Mouse (Mus musculus): Measurements from ENCODE around the gene Mier3. TPM values are rescaled to one million over a fixed set of nuclear protein-coding genes. Genes with fewer than 3 reads are reported as not detected.
"Not testable (repeated sequence)": the region's sequence is repeated elsewhere in the genome, so short reads cannot be mapped to it uniquely, and the experiment has no call there.

Gene Mier3
- total RNA-seq, 2 experiments from 2014 or later = 28.0 to 31.6 TPM

DNA sequence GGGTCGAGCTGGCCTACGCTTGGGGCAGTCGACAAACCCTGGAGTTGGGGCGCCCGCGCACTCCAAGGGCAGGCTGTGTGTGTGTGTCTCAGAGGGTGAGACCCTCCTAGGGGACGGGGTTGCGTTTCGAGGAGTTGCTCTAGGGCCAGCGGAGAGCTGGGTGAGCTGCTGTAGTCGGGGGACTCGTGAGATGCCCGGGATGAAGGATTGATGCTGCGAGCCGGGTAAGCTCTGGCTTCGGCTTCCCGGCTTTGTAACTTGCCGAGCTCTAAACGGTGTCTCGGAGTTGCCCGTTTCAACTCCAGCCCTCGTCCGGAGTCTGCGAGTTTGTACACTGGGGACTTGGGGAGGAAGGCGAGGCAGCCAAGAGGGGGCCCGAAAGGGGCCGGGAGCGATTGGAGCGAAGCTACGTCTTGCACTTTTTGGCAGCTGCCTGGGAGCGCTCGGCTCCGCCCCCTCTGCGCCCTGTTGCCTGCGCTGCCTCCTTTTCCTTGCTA lies 6.6 kb downstream of the Mier3 start:
- DNase-seq (ENCODE audit: low spot score in 2 of 2) = peak; percentile 34 to 68

DNA sequence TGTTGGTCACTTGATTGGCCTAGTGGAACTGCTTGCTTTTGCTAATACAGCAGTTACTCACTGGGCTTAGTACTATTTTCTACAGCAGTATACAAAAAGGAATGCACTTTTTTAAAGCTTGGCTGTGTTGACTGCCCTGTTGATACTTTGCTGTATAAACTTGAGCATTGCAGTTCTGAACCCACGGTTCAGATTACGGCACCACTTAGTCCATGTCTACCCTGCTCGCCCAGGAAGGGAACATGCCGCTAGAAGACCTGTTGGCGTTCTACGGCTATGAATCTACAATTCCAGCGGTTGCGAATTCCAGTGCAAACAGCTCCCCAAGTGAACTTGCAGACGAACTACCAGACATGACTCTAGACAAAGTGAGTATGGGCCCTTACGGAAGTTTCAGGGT lies 22.6 kb downstream of the Mier3 start:
- no peak for DNase-seq (ENCODE audit: low spot score in 2 of 2)

DNA sequence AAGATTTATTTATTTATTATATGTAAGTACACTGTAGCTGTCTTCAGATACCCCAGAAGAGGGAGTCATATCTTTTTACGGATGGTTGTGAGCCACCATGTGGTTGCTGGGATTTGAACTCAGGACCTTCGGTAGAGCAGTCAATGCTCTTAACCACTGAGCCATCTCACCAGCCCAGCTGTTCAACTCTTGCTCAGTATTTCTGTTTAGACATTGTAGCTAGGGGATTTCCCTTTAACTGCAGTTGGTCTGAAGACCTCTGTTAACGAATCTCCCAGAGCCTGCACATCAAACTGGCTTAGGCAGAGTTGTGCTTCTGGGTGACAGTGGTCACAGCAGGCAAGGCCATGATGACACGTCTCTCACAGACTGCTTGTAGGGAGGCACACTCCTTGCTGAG lies 23.2 kb downstream of the Mier3 start:
- not testable (repeated sequence) for DNase-seq (ENCODE audit: low spot score in 2 of 2)

DNA sequence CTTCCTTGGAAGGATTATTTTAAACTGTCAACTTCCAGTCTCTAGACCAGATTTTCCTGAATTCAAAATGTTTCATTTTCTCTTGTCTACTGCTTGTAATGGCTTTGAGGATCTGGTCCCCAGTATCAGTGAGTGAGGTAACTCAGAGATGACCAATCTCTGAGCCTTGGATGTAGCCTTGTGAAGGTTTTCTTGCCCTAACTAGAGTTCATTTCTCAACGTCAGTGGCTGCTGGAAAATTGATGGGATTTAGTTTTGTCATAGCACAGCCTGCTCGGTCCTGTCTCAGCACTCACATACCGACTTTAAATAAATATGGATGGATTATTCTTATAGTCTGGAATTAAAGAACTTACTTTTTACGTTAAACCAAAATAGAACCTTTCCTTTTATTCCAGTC lies 29.8 kb downstream of the Mier3 start:
- no peak for DNase-seq (ENCODE audit: low spot score in 2 of 2)

DNA sequence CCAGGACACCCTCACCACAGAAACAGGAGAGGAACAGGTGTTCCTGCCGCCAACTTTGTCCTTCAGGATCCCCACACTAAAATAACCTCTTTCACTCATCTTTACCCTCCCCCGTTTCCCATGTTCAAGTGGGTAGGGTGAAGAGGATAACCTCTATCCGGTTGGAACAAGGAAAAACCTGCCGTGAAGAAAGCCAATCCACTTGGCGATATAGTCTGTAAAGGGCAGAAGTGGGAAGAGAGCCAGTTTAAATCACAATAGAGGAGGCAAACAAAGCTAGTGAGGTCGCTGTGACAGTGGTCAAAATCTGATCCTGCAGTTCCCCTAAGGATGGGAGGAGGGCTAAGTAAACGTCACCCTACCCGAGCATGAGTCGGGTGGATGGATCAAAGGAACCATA lies 38.9 kb downstream of the Mier3 start:
- no peak for DNase-seq (ENCODE audit: low spot score in 2 of 2)

DNA sequence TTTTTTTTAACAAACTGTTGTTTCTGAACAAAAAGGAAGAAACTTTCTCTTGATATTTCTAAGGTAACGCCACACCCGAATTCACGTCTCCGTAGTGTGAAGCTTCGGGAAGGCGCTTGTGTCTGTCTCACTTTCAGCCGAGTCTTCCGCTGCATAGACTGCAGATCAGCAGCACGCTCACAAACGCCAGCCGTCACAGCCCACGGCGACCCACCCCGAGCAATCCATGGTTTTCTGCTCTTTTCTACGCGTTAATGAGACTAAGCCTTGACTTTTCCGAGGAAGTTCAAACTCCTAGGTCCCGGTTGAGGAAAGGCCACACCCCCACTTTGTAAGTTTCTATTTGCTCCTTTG lies 44.0 kb downstream of the Mier3 start:
- DNase-seq (ENCODE audit: low spot score in 2 of 2) = no peak

DNA sequence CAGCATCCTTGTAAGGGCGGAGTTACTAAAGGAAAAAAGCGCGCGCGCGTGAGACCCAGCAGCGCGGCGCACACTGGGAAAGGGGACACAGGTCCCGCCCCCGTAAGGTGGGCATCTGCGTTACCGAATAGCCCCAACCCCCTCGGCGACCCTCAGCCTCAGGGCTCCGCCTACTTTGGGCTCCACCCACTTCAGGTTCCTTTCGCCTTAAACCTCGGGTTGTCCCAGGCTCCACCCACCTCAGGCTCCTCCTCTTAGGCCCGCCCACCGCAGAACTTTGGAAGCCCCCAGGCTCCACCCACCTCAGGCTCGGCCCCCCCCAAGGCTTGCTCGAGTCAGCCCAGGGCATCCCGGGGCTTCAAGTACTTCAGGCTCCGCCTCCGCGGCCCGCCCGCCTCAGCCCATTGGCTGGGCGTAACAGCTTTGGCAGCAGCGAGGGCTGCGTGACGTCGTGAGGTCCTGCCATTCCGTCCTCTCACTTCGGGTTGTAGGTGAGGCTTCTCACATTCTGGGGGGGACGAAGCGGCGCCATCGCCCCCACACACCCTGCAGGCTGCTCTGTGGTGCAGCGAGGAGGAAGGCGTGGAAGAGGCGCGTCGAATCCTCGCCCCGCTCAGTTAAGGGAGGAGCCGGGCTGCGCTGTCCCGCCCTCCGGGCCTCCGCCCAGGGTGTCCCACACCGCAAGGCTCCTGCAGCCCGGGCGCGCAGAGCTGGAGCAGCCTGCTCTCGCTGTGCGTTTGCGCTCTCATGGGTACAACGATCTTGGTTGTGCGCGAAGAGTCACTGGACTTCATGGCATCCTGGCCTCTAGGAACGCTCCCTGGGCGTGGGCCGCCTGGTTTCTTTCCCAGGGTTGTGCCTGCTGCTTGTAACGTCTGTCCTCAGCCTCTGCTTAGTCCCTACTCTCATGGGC lies 44.6 kb downstream of the Mier3 start:
- DNase-seq (ENCODE audit: low spot score in 2 of 2) = peak; percentile 88 to 92

DNA sequence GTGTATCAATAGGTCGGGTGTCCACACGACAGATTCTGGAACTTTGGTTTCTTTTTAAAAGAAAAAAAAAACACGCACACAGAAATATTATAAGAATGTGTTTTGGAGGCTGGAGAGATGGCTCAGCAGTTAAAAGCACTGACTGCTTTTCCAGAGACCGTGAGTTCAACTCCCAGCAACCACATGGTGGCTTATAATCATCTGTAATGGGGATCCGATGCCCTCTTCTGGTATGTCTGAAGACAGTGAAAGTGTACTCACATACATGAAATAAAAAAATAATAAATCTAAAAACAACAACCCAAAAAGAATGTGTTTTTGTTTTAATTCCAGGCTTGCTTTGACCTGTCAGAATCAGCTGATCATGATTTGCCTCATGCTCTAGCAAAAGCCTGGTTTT lies 46.1 kb downstream of the Mier3 start:
- DNase-seq (ENCODE audit: low spot score in 2 of 2) = no peak

DNA sequence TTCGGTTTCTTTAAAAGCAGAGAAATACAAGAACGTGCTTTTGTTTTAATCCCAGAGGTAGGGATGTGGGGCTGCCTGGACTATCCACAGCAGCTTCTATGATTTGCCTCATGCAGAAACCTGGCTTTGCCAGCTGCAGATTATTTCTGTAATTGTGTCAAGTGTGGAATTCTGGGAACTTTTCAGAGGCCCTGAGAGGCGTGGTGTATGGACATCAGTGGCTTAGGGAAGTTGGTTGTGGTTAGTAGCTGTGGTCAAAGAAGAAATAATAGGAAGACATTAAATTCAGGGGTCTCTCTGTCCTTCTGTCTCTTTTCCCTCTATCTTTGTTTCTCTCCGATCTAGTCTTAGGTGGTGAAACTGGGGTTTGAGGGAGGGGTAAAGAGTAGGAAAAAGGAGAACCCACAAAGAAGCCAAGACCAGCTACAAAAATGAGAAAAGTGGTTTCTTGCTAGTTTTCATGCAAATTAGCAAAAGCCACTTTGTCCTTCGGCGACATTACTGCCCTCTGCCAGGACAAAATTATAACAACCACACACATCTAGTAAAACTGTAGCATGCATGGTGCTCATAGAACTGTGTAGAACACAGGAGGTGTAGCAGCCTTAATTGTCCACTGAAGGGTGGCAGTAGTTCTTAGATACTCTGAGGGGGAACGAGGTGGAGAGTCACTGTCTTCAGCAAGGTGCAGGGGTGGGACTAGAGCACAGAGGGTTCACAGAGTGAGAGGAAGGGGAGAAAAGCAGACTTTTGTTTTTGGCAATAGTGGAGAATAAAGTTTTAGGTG lies 60.6 kb downstream of the Mier3 start:
- no peak for DNase-seq (ENCODE audit: low spot score in 2 of 2)

DNA sequence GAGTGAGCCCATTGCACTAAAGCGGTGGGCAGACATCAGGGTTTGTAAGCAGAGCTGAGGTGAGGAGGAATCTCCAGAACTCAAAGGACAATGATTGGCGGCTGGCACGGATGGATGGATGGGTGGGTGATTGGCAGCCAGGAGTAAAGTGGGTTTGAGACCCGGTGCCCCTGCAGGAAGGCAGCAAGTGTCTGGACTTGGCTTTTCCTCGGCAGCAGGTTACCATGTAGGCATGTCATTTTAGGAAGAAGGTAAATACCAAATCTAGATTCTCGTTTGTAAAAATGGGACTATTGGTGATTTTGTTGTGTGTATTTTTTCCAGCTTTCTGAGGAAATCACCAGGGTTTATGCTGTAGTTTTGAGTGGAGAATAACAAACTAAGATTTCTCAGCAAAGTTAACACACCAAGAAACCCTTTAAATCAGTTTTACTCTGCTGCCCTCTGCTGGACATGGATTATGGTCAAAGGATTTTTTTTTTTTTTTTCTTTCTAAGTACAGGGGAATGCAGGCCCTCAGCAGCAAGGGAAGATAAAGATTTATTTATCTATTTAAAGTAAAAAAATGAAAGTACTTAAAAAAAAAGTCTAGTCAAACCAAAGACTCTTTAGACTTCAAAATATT lies 61.3 kb downstream of the Mier3 start:
- peak; percentile 40 to 73 for DNase-seq (ENCODE audit: low spot score in 2 of 2)

DNA sequence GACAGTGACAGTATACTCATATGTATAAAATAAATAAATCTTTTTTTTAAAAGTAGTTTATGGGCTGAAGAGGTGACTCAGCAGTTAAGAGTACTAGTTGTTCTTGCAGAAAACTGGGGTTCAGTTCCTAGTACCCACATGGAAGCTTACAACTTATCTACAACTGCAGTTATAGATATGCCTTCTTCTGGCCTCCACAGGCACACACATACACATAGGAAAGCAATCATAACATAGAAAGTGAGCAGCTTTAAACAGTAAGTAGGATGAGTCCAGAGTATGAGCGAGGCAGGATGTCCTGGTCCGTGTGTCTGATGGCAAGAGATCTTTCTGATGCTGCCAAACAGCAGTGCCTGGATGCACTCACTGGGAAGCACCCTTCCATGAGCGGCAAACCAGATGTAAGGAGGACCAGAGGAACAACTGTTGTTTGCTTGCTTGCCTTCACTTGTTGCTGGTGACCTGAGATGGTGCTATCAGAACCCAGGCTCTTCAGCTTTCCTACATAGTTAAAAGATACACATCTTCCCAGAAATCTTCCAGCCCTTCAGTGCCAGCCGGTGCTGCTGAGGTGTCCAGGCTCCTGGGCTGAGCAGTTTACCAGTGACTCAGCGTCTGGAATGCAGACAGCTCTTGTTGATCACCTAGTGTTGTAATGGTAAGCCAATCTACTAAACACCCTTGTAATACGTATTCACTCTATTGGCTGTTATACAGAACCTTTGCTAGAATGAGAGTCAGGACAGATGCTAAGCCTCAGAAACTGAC lies 63.6 kb downstream of the Mier3 start:
- no peak for DNase-seq (ENCODE audit: low spot score in 2 of 2)

DNA sequence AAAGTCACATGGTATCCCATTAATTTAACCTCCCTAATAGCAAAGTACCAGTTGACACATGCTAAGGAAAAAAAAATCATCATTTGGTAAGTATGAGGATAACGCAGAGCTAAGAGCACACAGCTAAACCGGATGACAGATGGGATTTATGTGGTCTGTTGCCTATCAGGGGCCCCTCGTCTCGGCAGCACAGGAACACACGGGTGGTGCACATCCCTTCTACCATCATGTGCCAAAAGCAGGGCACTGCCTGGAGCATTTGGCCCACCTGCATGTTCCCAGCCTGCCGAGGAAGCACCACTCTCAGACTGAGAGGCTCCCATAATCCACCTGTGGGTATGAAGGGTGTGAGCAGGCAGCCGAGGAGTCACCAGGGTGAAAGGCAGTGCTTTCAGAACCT lies 64.4 kb downstream of the Mier3 start:
- DNase-seq (ENCODE audit: low spot score in 2 of 2) = no peak

DNA sequence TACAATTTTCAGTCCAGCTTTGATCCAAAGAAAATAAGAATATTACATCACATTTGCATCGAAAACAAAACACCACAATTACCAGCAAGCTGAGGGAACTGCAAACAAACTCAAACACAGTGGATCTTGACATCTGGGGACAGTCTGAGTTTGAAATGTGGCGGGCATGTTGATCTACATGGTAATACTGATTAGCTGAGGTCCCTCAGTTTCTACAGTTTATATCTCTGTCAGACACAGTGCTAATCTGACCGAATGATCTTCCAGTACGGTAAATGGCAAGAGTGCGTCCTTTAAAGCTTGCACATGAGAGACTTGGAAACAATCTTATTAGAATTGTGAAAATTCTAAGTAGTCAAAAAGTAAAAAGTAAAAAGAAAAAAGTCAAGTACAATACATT lies 66.1 kb downstream of the Mier3 start:
- no peak for DNase-seq (ENCODE audit: low spot score in 2 of 2)

DNA sequence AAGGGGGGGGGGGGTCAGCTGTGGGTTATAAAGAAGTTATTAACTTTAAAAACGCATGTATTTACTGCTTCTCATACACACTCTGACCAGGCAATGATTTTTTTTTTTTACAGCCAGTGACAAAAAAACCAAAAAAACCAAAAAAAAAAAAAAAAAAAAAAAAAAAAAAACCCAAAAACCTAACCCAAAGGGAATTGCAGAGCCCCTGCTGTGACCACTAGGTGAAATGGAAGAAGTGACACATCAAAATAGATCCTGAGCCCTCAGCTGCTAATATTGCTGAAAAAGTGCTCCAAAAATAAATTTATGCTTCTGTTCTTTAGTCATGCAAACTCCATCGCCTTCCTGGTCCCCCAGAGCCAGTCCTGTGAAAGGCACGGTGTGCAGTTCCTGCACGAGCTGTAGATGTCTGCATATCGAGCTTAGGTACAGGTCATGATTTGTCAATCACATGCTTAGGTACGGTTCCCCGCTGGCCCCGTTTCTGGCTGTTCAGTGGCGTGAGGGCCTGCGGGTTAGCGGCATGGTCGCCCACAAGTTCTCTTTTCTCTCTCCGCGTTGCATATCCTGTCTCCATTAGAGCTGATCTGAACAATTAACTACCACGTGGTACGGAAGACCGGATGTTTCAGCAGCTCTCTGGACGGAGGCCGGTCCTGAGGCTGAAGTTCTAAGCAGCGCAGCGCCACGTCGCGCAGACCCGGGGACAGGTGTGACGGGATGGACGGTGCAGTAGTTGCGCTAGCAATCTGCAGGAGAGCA lies 67.7 kb downstream of the Mier3 start:
- no peak for DNase-seq (ENCODE audit: low spot score in 2 of 2)

DNA sequence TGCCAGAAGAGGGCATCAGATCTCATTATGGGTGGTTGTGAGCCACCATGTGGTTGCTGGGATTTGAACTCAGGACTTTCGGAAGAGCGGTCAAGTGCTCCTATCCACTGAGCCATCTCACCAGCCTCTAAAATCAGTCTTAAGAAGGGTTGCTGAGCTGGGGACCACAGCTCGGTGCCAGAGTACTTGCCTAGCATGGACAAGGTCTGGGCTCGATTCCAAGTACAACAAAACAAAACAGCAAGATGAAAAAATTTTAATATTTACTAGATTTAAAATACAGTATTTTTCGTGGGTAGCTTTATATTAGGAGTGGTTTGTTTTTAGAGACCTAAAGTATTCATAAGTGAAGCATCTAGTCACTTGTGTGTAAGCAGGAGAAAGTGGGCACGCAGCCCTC lies 72.5 kb downstream of the Mier3 start:
- no peak for DNase-seq (ENCODE audit: low spot score in 2 of 2)

DNA sequence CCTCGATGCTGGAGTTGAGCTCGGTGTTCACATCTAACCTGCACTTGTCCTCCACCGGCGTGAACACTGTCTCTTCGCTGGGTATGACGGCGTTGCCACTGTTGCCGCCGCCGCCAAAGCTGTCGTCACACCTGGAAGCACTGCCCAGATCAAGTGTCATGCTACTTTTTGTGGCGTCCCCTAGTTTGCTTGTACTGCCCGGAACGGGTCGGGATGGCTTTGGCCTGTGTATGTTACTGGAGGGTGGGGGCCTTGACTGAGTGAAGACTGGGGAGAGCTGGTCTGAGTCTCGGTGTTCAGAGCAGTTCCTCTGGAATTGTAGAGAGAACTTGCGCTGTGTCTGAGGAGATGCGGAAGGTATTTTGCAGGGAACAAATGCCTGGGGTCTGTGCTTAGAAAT lies 74.6 kb downstream of the Mier3 start:
- DNase-seq (ENCODE audit: low spot score in 2 of 2) = no peak

DNA sequence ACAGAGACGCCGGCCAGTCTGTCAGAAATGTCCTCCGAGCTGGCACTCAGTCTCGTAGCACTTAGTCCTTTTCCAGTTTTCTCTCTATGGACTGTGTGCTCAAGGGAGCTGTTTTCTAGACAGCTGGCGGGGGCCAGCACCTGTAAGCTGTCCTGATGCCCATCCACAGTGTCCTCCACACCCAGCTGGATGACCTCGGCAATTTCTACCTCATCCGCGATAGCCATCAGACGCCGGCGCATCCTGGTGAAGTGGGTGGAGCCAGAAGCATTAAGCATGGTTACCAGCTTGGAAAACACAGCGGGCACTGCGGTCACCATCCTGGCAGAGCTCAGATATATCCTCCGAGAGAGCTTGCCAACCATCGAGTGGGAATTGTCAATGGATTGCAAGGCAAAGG lies 75.2 kb downstream of the Mier3 start:
- DNase-seq (ENCODE audit: low spot score in 2 of 2) = no peak

DNA sequence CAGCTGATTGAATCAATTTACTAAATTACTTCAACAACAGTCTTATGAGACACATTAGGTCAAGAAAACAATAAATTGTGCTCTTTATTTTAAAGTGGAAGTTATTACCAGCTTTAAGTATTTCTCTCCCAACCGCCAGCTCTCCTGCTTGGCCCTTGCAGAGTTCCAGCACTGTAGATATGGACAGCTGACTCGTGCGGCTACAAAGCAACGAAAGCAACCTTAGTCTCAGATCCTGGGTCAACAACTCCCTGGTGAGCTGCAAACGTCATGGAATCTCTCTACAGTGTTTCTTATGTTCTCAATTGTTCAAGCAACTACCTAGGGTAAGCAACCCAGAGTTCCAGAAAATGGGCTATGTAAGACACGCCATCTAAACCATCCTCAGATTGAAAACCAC lies 76.2 kb downstream of the Mier3 start:
- no peak for DNase-seq (ENCODE audit: low spot score in 2 of 2)

DNA sequence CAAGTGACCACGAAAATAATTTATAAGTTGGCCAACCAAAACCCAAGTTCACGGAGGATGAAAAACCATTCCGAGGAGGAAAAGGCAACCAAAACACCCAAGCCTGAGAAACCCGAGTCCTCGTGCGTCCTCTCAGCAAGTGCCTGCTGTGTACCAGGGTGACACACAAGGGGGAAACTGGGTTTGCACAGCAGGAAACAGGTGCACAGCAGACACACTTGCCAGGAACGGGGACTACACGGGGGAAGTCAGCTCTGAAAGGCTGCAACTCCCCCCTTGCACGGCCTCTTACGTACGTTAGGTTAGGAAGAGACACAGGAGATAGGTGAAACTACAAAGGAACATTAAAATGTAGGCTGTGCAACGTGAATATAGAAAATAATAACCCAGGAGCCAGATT lies 81.7 kb downstream of the Mier3 start:
- no peak for DNase-seq (ENCODE audit: low spot score in 2 of 2)
